Comparison of ENCODE assay signal across 34 mouse cellular contexts in the genomic region with DNA sequence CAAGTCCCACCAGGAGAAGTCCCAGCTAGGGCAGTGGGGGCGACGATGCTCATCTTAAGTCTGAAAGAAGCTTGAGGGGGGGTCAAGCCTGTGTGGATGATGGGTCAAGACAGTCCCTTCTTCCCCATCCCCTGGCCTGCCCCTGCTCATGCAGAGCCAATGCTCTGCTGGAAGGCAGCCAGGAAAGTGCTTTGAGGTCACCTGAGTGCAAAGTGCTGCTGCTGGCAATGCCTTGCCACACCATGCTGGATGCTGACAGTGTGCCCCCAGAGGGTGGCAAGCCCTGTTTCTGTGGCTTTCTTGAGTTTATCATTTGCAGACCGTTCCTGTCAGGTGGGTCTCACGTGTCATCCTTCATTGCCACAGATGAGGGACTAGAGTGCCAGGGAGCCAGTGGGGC. TPM values are rescaled to one million over a fixed set of nuclear protein-coding genes. Genes with fewer than 3 reads are reported as not detected.
A peak's percentile ranks its signal among the peaks of the same experiment; 100 is the strongest.
DNase-seq lines count a peak whose midpoint lies in the region; ATAC-seq and TF ChIP-seq lines count a peak whose summit lies in the region.
"Had no signal": no experiment of that assay in that cellular context is flagged by ENCODE, and none has a peak within 500 bp of the region (broad histone marks: within the 10 kb centered on the region; RNA-seq: fewer than 3 reads in every experiment).

No protein-coding gene starts in this region.

- peaks cover 15% of the 10 kb centered on the region for H3K4me1 ChIP-seq in cerebellum, adult 2 months (ENCODE audit: control insufficient read depth, insufficient read depth, low read length)
- 0 out of 2 replicates have a peak, but pooled peaks cover 14% of the 10 kb centered on the region for H3K4me1 ChIP-seq in kidney, postnatal 0 days (replicated peaks; ENCODE audit: insufficient read depth, low read length)

- DNase-seq in cerebellum, postnatal 14 days: peak; percentile 22 to 51
- DNase-seq in cerebellum, adult 2 months: no peak
- DNase-seq in kidney, adult 8-10 months: peak; percentile 36 to 62
- DNase-seq in kidney, adult 18-20 months: no peak
- DNase-seq in kidney, postnatal 0 days (ENCODE audit: low spot score): no peak
- DNase-seq in kidney, postnatal 4 days: peak; percentile 41 to 68
- DNase-seq in urinary bladder, adult 2 months (ENCODE audit: low spot score): no peak
- no peak for DNase-seq in layer of hippocampus, adult 9-11 months
- DNase-seq: adrenal gland, postnatal 14 days; cerebellum, adult 11 months; forebrain, postnatal 0 days; gastrocnemius, postnatal 14 days; heart, postnatal 14 days; right cerebral cortex, postnatal 25 days; spleen, adult 18-20 months; thymus, postnatal 4 days had no signal

- H3K36me3 ChIP-seq in kidney, postnatal 0 days (ENCODE audit: insufficient read depth, low read length): peaks cover 30% of the 10 kb centered on the region

- no peak for TF ChIP-seq CTCF in cerebellum, adult 2 months (IDR thresholded peaks at IDR 0.05; ENCODE audit: borderline replicate concordance, insufficient read depth, low read depth, low read length)
- no peak for TF ChIP-seq CTCF in kidney, postnatal 0 days (IDR thresholded peaks at IDR 0.05; ENCODE audit: low read depth)

- no peak overlapping the region for H3K27ac ChIP-seq in cerebellum, adult 2 months (ENCODE audit: insufficient read depth, low read length)
- 0 out of 2 replicates have a peak overlapping the region, but pooled peaks have one; percentile 36 for H3K27ac ChIP-seq in kidney, postnatal 0 days
- H3K27ac ChIP-seq: embryonic facial prominence, embryonic 10.5 days; embryonic facial prominence, embryonic 15.5 days; forebrain, embryonic 12.5 days; hindbrain, embryonic 12.5 days; hindbrain, postnatal 0 days; limb, embryonic 12.5 days; lung, embryonic 15.5 days; midbrain, embryonic 10.5 days; midbrain, embryonic 15.5 days; neural tube, embryonic 15.5 days had no signal

- H3K4me3 ChIP-seq in cerebellum, adult 2 months (replicated peaks; ENCODE audit: insufficient read depth, low read depth, low read length): no peak overlapping the region
- H3K4me3 ChIP-seq in kidney, postnatal 0 days (replicated peaks; ENCODE audit: low read depth, low read length): no peak overlapping the region
- H3K4me3 ChIP-seq: embryonic facial prominence, embryonic 10.5 days; embryonic facial prominence, embryonic 15.5 days; forebrain, embryonic 12.5 days; hindbrain, embryonic 12.5 days; left cerebral cortex, adult 2 months; limb, embryonic 12.5 days; lung, embryonic 15.5 days; midbrain, embryonic 10.5 days; midbrain, embryonic 15.5 days; neural tube, embryonic 15.5 days had no signal

- H3K4me2 ChIP-seq in kidney, postnatal 0 days (ENCODE audit: low read length): no peak overlapping the region
- H3K4me2 ChIP-seq: embryonic facial prominence, embryonic 15.5 days; forebrain, embryonic 12.5 days; hindbrain, embryonic 12.5 days; limb, embryonic 12.5 days; lung, embryonic 15.5 days; midbrain, embryonic 15.5 days; neural tube, embryonic 15.5 days had no signal

- no peak for TF ChIP-seq POLR2A in cerebellum, adult 2 months (IDR thresholded peaks at IDR 0.05; ENCODE audit: borderline replicate concordance, insufficient read depth, low read length)

- no peaks in the 10 kb centered on the region for H3K9me3 ChIP-seq in kidney, postnatal 0 days (replicated peaks; ENCODE audit: low read length)
- H3K9me3 ChIP-seq: embryonic facial prominence, embryonic 10.5 days; embryonic facial prominence, embryonic 15.5 days; forebrain, embryonic 12.5 days; G1E; hindbrain, embryonic 12.5 days; limb, embryonic 12.5 days; lung, embryonic 15.5 days; midbrain, embryonic 10.5 days; midbrain, embryonic 15.5 days; neural tube, embryonic 15.5 days had no signal

- 70% methylated on average over 4 of the region's 4 CpGs for WGBS in cerebellum, adult 2 months
- WGBS in kidney, postnatal 0 days: 86% methylated on average over 4 of the region's 4 CpGs

- H3K27me3 ChIP-seq in cerebellum, adult 2 months (ENCODE audit: control insufficient read depth, insufficient read depth, low read length): no peaks in the 10 kb centered on the region
- H3K27me3 ChIP-seq in kidney, postnatal 0 days (ENCODE audit: insufficient read depth, low read length): no peaks in the 10 kb centered on the region
- H3K27me3 ChIP-seq: embryonic facial prominence, embryonic 15.5 days; neural tube, embryonic 15.5 days had no signal

- H3K9ac ChIP-seq in kidney, postnatal 0 days (ENCODE audit: low read depth, low read length): no peak overlapping the region
- H3K9ac ChIP-seq: embryonic facial prominence, embryonic 15.5 days; forebrain, embryonic 12.5 days; forebrain, postnatal 0 days; hindbrain, embryonic 12.5 days; limb, embryonic 12.5 days; lung, embryonic 15.5 days; midbrain, embryonic 15.5 days; neural tube, embryonic 15.5 days had no signal

- ATAC-seq in kidney, postnatal 0 days (replicated peaks; ENCODE audit: low FRiP score, low read depth): peak; percentile 68
- ATAC-seq: forebrain, postnatal 0 days; hindbrain, postnatal 0 days; midbrain, embryonic 15.5 days had no signal

RNA-seq across cellular contexts. Expression of gene Spata32, which starts 1.8 kb away (rescaled TPM):
- polyA plus RNA-seq in cerebellum, adult 2 months (2012; rRNA removed): 2.7 and 3.2 TPM in 2 replicates
- not detected in 2 replicates for polyA plus RNA-seq in kidney, postnatal 0 days (2015; fragmentation: Nextera tagmentation; extraction: Ambion mirVana)
- polyA plus RNA-seq in urinary bladder, adult 2 months (2012; rRNA removed): not detected in 2 replicates
- polyA plus RNA-seq: embryonic facial prominence, embryonic 10.5 days; embryonic facial prominence, embryonic 15.5 days; forebrain, embryonic 12.5 days; G1E; heart, embryonic 14.5 days; hindbrain, embryonic 12.5 days; large intestine, adult 2 months; limb, embryonic 12.5 days; liver, adult 2 months; liver, embryonic 16.5 days; lung, embryonic 15.5 days; midbrain, embryonic 10.5 days; stomach, embryonic 16.5 days; thymus, postnatal 0 days had no signal

RNA-seq across cellular contexts. Expression of gene 1700023F06Rik, which starts 11.6 kb away (rescaled TPM):
- 9.4 and 10.0 TPM in 2 replicates for polyA plus RNA-seq in cerebellum, adult 2 months (2012; rRNA removed)
- 0.37 and 0.47 TPM in 2 replicates for polyA plus RNA-seq in kidney, postnatal 0 days (2015; fragmentation: Nextera tagmentation; extraction: Ambion mirVana)
- polyA plus RNA-seq in urinary bladder, adult 2 months (2012; rRNA removed): 1.3 and 3.3 TPM in 2 replicates
- polyA plus RNA-seq: G1E; liver, adult 2 months; liver, embryonic 16.5 days had no signal

RNA-seq across cellular contexts. Expression of gene Map3k14, which starts 47.3 kb away (rescaled TPM):
- 6.0 and 6.1 TPM in 2 replicates for polyA plus RNA-seq in cerebellum, adult 2 months (2012; rRNA removed)
- polyA plus RNA-seq in kidney, postnatal 0 days (2015; fragmentation: Nextera tagmentation; extraction: Ambion mirVana): 3.2 and 3.8 TPM in 2 replicates
- 6.6 and 8.9 TPM in 2 replicates for polyA plus RNA-seq in urinary bladder, adult 2 months (2012; rRNA removed)

RNA-seq across cellular contexts. Expression of gene Fmnl1, which starts 49.1 kb away (rescaled TPM):
- 63.7 and 71.1 TPM in 2 replicates for polyA plus RNA-seq in cerebellum, adult 2 months (2012; rRNA removed)
- polyA plus RNA-seq in kidney, postnatal 0 days (2015; fragmentation: Nextera tagmentation; extraction: Ambion mirVana): 2.6 and 3.4 TPM in 2 replicates
- polyA plus RNA-seq in urinary bladder, adult 2 months (2012; rRNA removed): 6.4 and 6.6 TPM in 2 replicates

Comparison
In these comparisons a context has a peak if more than half of its experiments do, and no peak if none do; other contexts are left out.
1. DNase-seq: peak in cerebellum, postnatal 14 days (2 of 2), kidney, adult 8-10 months (2 of 2) and kidney, postnatal 4 days (2 of 2); none in cerebellum, adult 2 months (0 of 2), kidney, adult 18-20 months (single experiment), kidney, postnatal 0 days (single experiment), urinary bladder, adult 2 months (single experiment) and layer of hippocampus, adult 9-11 months (single experiment).